Mouse (Mus musculus) liver, postnatal 0 days (tissue): ENCODE measurements around the gene Taok1. TPM values are rescaled to one million over a fixed set of nuclear protein-coding genes. Genes with fewer than 3 reads are reported as not detected.

Source experiments
- ATAC-seq: fragments of 200-750 bp; cut with Nextera tagmentation; 2 replicates; pipeline ENCODE4 v1.8.0; 2017; ENCODE audit warnings: mild to moderate bottlenecking, moderate library complexity
- DNase-seq: peaks from one replicate; pipeline ENCODE4 v3.0.0-alpha.2; 2016
- H3K27ac ChIP-seq: fragments of 300-500 bp; sonication (generic); 2 replicates; pipeline ENCODE4 v1.5.1; 2014; ENCODE audit warnings: antibody characterized with exemption, moderate library complexity, mild to moderate bottlenecking, low read depth
- H3K27me3 ChIP-seq: fragments of 300-500 bp; sonication (generic); 2 replicates; pipeline ENCODE4 v1.6.1; 2014; ENCODE audit warnings: low read length, control low read depth, mixed read lengths; ENCODE audit not compliant: insufficient read depth
- H3K36me3 ChIP-seq: fragments of 300-500 bp; sonication (generic); replicated peaks from 2 replicates; pipeline ENCODE4 v1.6.1; 2014; ENCODE audit warnings: mild to moderate bottlenecking, control low read depth, low read length, moderate library complexity, mixed read lengths; ENCODE audit not compliant: insufficient read depth
- H3K4me1 ChIP-seq: fragments of 300-500 bp; sonication (generic); 2 replicates; pipeline ENCODE4 v1.6.1; 2014; ENCODE audit warnings: antibody characterized with exemption, mild to moderate bottlenecking, control low read depth; ENCODE audit not compliant: insufficient read depth
- H3K4me2 ChIP-seq: fragments of 300-500 bp; sonication (generic); 2 replicates; pipeline ENCODE4 v1.6.1; 2014; ENCODE audit warnings: low read depth, mild to moderate bottlenecking, low read length, moderate library complexity, mixed read lengths
- H3K4me3 ChIP-seq: fragments of 300-500 bp; sonication (generic); 2 replicates; pipeline ENCODE4 v1.5.1; 2014; ENCODE audit warnings: low read depth, low read length
- H3K9ac ChIP-seq: fragments of 300-500 bp; sonication (generic); replicated peaks from 2 replicates; pipeline ENCODE4 v1.6.1; 2014; ENCODE audit warnings: mild to moderate bottlenecking, moderate library complexity
- H3K9me3 ChIP-seq: fragments of 300-500 bp; sonication (generic); 2 replicates; pipeline ENCODE4 v1.6.1; 2016; ENCODE audit warnings: mild to moderate bottlenecking, control low read depth, low read length, mixed read lengths
- CTCF ChIP-seq: sonication (generic); IDR thresholded peaks from 2 replicates; pipeline ENCODE4 v1.5.1; 2016; ENCODE audit warnings: antibody characterized with exemption, low read depth
- EP300 ChIP-seq: IDR thresholded peaks from 2 replicates; pipeline ENCODE4 v1.6.1; 2016; ENCODE audit warnings: antibody characterized with exemption, low read depth, mild to moderate bottlenecking
- WGBS: fragments of 180-500 bp; shearing (Covaris S2); extraction: QIAGEN DNeasy Blood & Tissue Kit; methylation state at CpG from one replicate; pipeline ENCODE4 v1.1.7; 2014; ENCODE audit not compliant: insufficient replicate concordance; 5-methylcytosine and 5-hydroxymethylcytosine counted together
- polyA plus RNA-seq: library from polyadenylated mRNA; unstranded; fragments of >200 nt; fragmentation: Nextera tagmentation; extraction: Ambion mirVana; gene quantifications from 2 replicates; pipeline ENCODE4 v1.2.1, GENCODE M21; 2015

The Taok1 gene
- polyA plus RNA-seq, 1 experiment from 2014 or later, result 5.0 TPM

DNA sequence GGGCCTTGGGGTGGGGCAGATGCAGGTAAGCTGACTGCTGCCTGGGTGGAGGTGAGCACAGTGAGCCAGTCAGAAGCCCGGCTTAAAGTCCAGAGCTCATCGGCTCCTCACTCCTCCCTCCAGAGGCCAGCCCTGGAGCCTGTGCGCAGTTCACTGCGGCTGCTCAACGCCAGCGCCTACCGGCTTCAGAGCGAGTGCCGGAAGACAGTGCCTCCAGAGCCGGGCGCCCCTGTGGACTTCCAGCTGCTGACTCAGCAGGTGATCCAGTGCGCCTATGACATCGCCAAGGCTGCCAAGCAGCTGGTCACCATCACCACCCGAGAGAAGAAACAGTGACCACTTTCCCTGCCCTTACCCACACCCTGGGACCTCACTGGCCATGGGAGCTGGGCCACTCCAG lies 101.3 kb downstream of the Taok1 start:
- peaks cover 5% of the 10 kb centered on the region for H3K4me1 ChIP-seq
- ATAC-seq (no peak), DNase-seq (peak; percentile 15)
- H3K27me3 ChIP-seq, result no peaks in the 10 kb centered on the region
- no peak for TF ChIP-seq EP300
- TF ChIP-seq CTCF, result no peak
- no peak overlapping the region for H3K4me3 ChIP-seq
- no peaks in the 10 kb centered on the region for H3K9me3 ChIP-seq
- 77% methylated on average over 14 of the region's 14 CpGs for WGBS
- no peak overlapping the region for H3K9ac ChIP-seq
- no peak overlapping the region for H3K27ac ChIP-seq
- H3K36me3 ChIP-seq, result peaks cover 40% of the 10 kb centered on the region
- H3K4me2 ChIP-seq, result no peak overlapping the region

- H3K27me3 ChIP-seq, result no peaks in the 10 kb centered on the region
- peaks cover 5% of the 10 kb centered on the region for H3K4me1 ChIP-seq
- peaks cover 46% of the 10 kb centered on the region for H3K36me3 ChIP-seq
- no peak overlapping the region for H3K27ac ChIP-seq
- WGBS, result 84% methylated on average over 22 of the region's 22 CpGs
- no peak for ATAC-seq
- no peak for TF ChIP-seq EP300
- no peak for TF ChIP-seq CTCF
- no peak overlapping the region for H3K4me2 ChIP-seq
- no peaks in the 10 kb centered on the region for H3K9me3 ChIP-seq
- H3K4me3 ChIP-seq, result no peak overlapping the region
- DNase-seq, result no peak
- H3K9ac ChIP-seq, result no peak overlapping the region
Observed at GRCm38 (mm10) chr11:77505291-77505980, 102.2 kb downstream of the Taok1 start.

GRCm38 (mm10) chr11:77504377-77504776 lies 103.2 kb downstream of the Taok1 start:
- peaks cover 5% of the 10 kb centered on the region for H3K4me1 ChIP-seq
- no peak overlapping the region for H3K4me3 ChIP-seq
- H3K27ac ChIP-seq, result no peak overlapping the region
- ATAC-seq (no peak), DNase-seq (no peak)
- H3K4me2 ChIP-seq, result no peak overlapping the region
- H3K36me3 ChIP-seq, result peaks cover 53% of the 10 kb centered on the region
- no peaks in the 10 kb centered on the region for H3K9me3 ChIP-seq
- 93% methylated on average over 19 of the region's 19 CpGs for WGBS
- H3K27me3 ChIP-seq, result no peaks in the 10 kb centered on the region
- TF ChIP-seq CTCF (no peak), EP300 (no peak)
- H3K9ac ChIP-seq, result no peak overlapping the region

DNA sequence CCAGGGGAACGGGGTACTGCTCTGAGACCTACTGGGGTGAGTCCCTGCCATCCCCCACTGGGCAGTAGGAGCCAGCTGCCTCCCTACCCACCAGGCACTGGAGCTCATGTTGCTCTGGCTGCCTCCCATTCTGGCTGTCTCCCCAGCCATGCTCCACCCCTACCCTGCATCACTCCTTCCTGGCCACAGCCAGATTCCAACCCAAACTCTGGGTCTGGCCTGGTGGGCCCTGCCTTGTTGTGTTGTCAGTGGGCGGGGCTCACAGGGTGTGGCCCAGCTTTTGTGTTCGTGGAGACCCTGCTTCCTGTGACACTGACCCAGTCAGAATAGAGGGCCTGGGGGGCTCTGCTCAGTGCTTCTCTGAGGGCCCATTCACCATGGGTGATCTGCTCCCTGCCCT lies 104.1 kb downstream of the Taok1 start:
- 45% methylated on average over 3 of the region's 3 CpGs for WGBS
- peaks cover 53% of the 10 kb centered on the region for H3K36me3 ChIP-seq
- no peak for DNase-seq
- H3K27me3 ChIP-seq, result no peaks in the 10 kb centered on the region
- peaks cover 4% of the 10 kb centered on the region for H3K4me1 ChIP-seq
- H3K9ac ChIP-seq, result no peak overlapping the region
- no peak for ATAC-seq
- H3K27ac ChIP-seq, result no peak overlapping the region
- TF ChIP-seq CTCF (no peak), EP300 (no peak)
- no peaks in the 10 kb centered on the region for H3K9me3 ChIP-seq
- H3K4me2 ChIP-seq, result no peak overlapping the region
- no peak overlapping the region for H3K4me3 ChIP-seq

- no peak for ATAC-seq
- Histone ChIP-seq H3K27me3 (no peaks in the 10 kb centered on the region), H3K9me3 (no peaks in the 10 kb centered on the region), H3K4me2 (no peak overlapping the region), H3K4me1 (no peaks in the 10 kb centered on the region), H3K4me3 (no peak overlapping the region), H3K9ac (no peak overlapping the region), H3K36me3 (peaks cover 53% of the 10 kb centered on the region), H3K27ac (no peak overlapping the region)
- WGBS, result 76% methylated on average over 6 of the region's 6 CpGs
- TF ChIP-seq CTCF (no peak), EP300 (no peak)
- no peak for DNase-seq
Observed at GRCm38 (mm10) chr11:77502481-77502880, 105.1 kb downstream of the Taok1 start.

- Histone ChIP-seq H3K27me3 (no peaks in the 10 kb centered on the region), H3K4me1 (peaks cover 4% of the 10 kb centered on the region; the same call in 1 of the 2 replicates), H3K27ac (no peak overlapping the region), H3K4me2 (no peak overlapping the region), H3K9me3 (no peaks in the 10 kb centered on the region), H3K4me3 (no peak overlapping the region), H3K36me3 (peaks cover 51% of the 10 kb centered on the region), H3K9ac (no peak overlapping the region)
- DNase-seq, result no peak
- ATAC-seq, result no peak
- 83% methylated on average over 4 of the region's 4 CpGs for WGBS
- TF ChIP-seq CTCF, result no peak
- TF ChIP-seq EP300, result no peak
Observed at GRCm38 (mm10) chr11:77501971-77502370, 105.6 kb downstream of the Taok1 start.

- ATAC-seq (no peak), DNase-seq (peak; percentile 80)
- no peak overlapping the region for H3K9ac ChIP-seq
- no peak overlapping the region for H3K4me2 ChIP-seq
- H3K27me3 ChIP-seq, result no peaks in the 10 kb centered on the region
- WGBS, result 26% methylated on average over 5 of the region's 5 CpGs
- H3K36me3 ChIP-seq, result peaks cover 46% of the 10 kb centered on the region
- peaks cover 7% of the 10 kb centered on the region for H3K4me1 ChIP-seq
- H3K27ac ChIP-seq, result no peak overlapping the region
- no peaks in the 10 kb centered on the region for H3K9me3 ChIP-seq
- H3K4me3 ChIP-seq, result no peak overlapping the region
- TF ChIP-seq CTCF, result peak; percentile 96
- no peak for TF ChIP-seq EP300
Observed at GRCm38 (mm10) chr11:77501392-77501791, 106.2 kb downstream of the Taok1 start.
